Mouse (Mus musculus) CD8-positive naive resting alpha-beta T cell, adult 57 days (primary cell): ENCODE measurements around the gene Akr1c19. TPM values are rescaled to one million over a fixed set of nuclear protein-coding genes. Genes with fewer than 3 reads are reported as not detected.

Experiments
- total RNA-seq: library from RNA; stranded (reverse); gene quantifications from one replicate; pipeline ENCODE4 v1.2.4, GENCODE M21; 2023

Gene Akr1c19
- total RNA-seq, result not detected

DNA sequence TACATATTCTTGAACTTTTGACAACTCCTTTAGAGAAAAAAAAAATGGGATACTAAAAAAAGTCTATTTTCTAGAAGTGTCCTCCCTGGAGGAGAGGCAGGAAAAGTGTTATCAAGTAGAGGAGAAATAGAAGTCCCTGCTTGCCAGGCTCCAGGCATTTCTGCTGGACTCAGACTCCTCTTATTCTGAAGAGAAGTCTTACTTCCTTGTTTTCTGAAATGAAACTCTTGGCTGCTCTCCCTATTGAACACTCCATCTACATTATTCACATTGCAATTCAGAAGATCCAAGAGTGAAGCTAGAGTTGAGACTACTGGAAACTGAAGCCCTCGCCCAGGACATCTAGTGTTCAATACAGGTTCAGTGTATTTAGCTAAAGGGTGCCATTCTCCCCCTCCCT is at the start of gene Akr1c19:
Akr1c19 (plus strand) TSS at position 260 of the 400 bp plus-strand sequence.

GRCm38 (mm10) chr13:4190904-4191303 is 37.6 kb upstream of the Akr1c19 start, which contains the start of gene Akr1c13:
Gene Akr1c13 (plus strand): TSS chr13:4191150.

GRCm38 (mm10) chr13:4279284-4279683 is 50.8 kb downstream of the Akr1c19 start, which contains the start of gene Akr1c12:
Gene Akr1c12 (minus strand): TSS chr13:4279433.

Other genes starting within 250 kb of the Akr1c19 start
- not detected for gene Akr1c14, start 179.7 kb upstream of the Akr1c19 start, total RNA-seq
- gene Akr1c18, start 78.0 kb upstream of the Akr1c19 start, total RNA-seq, result not detected
- gene Akr1c13, start 37.5 kb upstream of the Akr1c19 start, total RNA-seq, result 14.3 TPM
- not detected for gene Akr1c12, start 50.7 kb downstream of the Akr1c19 start, total RNA-seq
- gene Akr1c6, start 205.6 kb downstream of the Akr1c19 start, total RNA-seq, result not detected